Mouse (Mus musculus) embryonic fibroblast, embryonic 13.5 days (primary cell): ENCODE data around the gene Gtf3c6. TPM values are rescaled to one million over a fixed set of nuclear protein-coding genes. Genes with fewer than 3 reads are reported as not detected.

Experiments
- H3K27ac ChIP-seq: 2 replicates; pipeline ENCODE4 v1.5.1; 2012; ENCODE audit warnings: low read length, control low read depth, inconsistent platforms; ENCODE audit not compliant: insufficient read depth
- H3K4me1 ChIP-seq: 2 replicates; pipeline ENCODE4 v1.6.1; 2011; ENCODE audit warnings: low read length; ENCODE audit not compliant: control insufficient read depth, insufficient read depth
- H3K4me3 ChIP-seq: 2 replicates; pipeline ENCODE4 v1.5.1; 2011; ENCODE audit warnings: mild to moderate bottlenecking, control low read depth, low read length; ENCODE audit not compliant: insufficient read depth
- CTCF ChIP-seq: IDR thresholded peaks from 2 replicates; pipeline ENCODE4 v1.5.1; 2011; ENCODE audit warnings: mild to moderate bottlenecking, control low read depth, low read length, moderate library complexity, borderline replicate concordance; ENCODE audit not compliant: insufficient read depth
- POLR2A ChIP-seq: IDR thresholded peaks from 2 replicates; pipeline ENCODE4 v1.6.1; 2011; ENCODE audit warnings: low read depth, mild to moderate bottlenecking, control low read depth, low read length, moderate library complexity
- polyA plus RNA-seq: library from polyadenylated mRNA; stranded (reverse); fragments of >200 nt; gene quantifications from 2 replicates; pipeline ENCODE4 v1.2.4, GENCODE M21; 2011; ENCODE audit warnings: low read depth; ENCODE audit not compliant: missing spikeins, insufficient read length

Gene Gtf3c6
- polyA plus RNA-seq, 1 experiment, result 55.6 TPM

DNA sequence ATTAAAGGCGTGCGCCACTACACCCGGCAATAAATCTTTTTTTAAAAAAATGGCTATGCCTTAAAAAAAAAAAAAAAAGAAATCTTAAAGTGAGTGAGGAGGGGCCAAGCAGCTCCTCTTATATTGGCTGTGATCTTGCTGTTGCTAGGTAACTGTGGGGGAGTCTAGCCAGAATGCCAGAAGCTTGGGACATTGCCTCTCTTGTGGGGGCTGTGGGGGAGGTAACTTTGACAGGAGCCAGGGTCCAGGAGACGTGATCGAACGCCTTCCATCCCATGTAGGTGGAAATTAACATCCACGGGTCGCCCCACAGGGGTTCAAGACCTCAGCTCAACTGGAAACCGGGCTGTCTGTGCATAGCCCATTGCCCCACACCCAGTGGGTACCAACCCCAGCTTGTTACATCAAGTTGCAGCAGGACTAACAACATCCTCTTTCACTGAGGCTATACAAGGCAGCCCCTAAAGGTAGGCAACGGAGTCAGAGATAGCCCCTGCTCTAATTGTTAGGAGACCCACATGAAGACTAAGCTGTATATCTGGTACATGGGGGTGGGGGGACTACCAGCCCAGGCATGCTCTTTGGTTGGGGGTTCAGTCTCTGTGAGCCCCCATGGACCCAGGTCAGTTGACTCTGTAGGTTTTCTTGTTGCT is 26.4 kb upstream of the Gtf3c6 start:
- Histone ChIP-seq H3K27ac (no peak overlapping the region), H3K4me3 (no peak overlapping the region), H3K4me1 (no peaks in the 10 kb centered on the region)
- TF ChIP-seq POLR2A, result no peak

DNA sequence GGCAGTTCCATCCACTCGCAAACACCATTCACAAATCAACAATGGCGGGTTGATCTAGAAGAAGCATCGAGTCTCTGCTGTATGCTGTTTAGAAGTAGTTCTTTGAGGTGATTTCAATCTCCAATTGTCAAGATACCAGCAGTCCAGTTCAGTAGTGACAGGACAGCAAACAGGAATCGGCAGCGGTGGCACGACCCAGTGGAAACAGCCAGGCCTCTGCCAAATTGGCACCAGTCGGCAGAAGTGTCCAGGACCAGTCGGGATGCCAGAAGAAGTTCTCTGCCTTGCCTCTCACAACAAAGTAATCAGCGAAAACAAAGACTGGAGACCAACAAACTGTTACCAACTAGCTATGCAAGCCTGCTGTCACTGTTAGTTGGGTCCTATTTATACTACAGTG is 25.7 kb upstream of the Gtf3c6 start:
- no peak overlapping the region for H3K27ac ChIP-seq
- H3K4me1 ChIP-seq, result no peaks in the 10 kb centered on the region
- TF ChIP-seq CTCF (no peak), POLR2A (no peak)
- H3K4me3 ChIP-seq, result no peak overlapping the region

DNA sequence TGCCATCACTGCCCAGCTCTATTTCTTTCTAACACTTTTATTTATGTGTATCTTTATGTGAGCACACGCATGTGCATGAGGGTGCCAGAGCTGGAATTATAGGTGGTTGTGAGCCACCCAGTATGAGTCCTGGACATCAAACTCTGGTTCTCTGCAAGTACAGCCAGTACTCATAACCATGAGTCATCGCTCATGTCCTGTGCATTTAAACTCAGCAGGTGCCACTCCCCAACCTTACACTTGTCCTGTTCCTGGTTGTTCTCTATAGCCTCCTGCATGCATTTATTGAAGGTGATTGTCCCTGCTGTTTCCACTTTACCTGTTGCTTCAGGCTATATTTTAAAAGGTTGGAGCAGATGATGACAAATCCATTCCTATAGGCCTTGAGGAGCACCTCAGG is 23.7 kb upstream of the Gtf3c6 start:
- Histone ChIP-seq H3K4me3 (no peak overlapping the region), H3K4me1 (no peaks in the 10 kb centered on the region), H3K27ac (no peak overlapping the region)
- TF ChIP-seq POLR2A, result no peak

DNA sequence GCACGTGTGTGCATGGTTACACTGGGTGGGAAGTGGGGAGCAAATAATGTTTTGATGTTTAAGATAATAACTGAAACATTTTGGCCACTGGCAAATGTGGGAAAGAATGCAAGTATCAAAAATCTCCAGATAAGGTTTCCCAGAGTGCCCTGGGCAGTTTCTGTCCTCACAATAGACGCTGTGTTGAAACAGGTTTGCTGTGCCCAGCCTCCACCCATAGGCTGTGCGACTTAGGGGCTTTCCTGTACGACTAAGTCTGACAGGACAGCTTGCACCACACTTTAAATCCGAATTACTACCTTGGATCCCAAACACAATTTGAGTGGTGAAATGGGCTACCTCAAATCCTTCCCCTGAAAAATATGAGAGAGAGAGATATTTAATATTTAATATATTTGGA is 20.4 kb upstream of the Gtf3c6 start:
- TF ChIP-seq CTCF (no peak), POLR2A (no peak)
- Histone ChIP-seq H3K4me3 (no peak overlapping the region), H3K4me1 (no peaks in the 10 kb centered on the region), H3K27ac (no peak overlapping the region)

DNA sequence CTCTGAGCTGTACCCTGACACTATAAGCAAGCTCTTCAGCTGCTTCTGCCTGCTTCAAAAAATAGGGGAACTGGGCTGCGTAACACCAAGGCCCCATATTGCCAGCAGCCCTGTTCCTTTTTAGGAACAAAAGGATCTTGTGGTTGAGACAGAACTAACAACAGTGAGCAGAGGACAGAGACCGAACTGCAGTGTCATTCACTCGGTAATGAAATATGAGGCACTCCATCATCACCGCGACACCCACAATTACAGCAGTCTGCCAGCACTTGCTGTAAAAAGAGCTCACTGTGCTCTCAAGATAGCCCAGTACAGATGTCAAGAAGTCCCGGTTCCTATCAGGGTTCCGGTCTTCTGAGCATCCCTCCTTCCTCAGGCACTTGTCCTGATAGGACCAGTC is 18.1 kb upstream of the Gtf3c6 start:
- Histone ChIP-seq H3K4me1 (no peaks in the 10 kb centered on the region), H3K27ac (no peak overlapping the region)

DNA sequence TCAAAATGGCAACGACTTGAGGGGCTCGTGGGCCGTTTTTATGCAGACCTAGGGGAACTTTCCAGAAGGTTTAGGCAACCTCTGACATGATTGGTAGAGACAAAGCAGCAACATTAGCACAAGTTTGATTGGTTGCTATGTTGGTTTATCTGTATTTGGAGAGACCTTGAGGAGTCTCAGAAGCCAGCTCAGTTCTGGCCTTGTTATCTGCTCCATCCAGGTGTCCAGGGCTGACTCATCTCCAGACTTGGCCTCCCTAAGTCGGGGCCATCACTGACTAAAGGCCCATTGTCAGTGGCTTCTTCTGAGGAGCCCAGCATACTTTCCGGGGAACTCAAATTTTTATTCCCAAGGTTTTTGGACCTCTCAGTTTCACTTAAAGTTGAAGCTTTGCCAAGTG is 16.0 kb upstream of the Gtf3c6 start:
- Histone ChIP-seq H3K4me3 (no peak overlapping the region), H3K27ac (no peak overlapping the region), H3K4me1 (no peaks in the 10 kb centered on the region)
- TF ChIP-seq CTCF (no peak), POLR2A (no peak)

More for the DNA sequence above, 18.1 kb upstream of the Gtf3c6 start:
- no peak overlapping the region for H3K4me3 ChIP-seq
- TF ChIP-seq CTCF (no peak), POLR2A (no peak)

DNA sequence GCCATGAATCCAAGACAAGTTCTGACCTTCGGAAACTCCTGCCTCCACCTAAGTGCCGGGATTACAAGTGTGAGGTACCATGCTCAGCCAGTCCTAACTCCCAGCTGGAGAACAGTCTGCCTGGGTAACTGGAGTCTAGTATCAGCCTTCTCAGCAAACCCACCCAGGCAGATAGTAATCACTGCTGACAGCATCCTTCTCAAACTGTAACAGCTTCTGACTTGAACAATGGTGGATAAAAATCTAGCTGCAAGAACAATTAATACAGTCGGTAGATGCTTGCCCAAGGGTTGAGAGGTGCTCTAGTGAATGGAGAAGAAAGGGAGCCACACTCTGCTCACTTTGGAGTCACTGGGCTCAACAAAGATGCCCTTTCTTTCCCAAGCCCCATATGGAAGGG is 13.3 kb upstream of the Gtf3c6 start:
- TF ChIP-seq POLR2A (no peak), CTCF (no peak)
- Histone ChIP-seq H3K4me1 (no peaks in the 10 kb centered on the region), H3K27ac (no peak overlapping the region), H3K4me3 (no peak overlapping the region)

GRCm38 (mm10) chr10:40264920-40265319 is 7.0 kb upstream of the Gtf3c6 start:
- H3K4me1 ChIP-seq, result no peaks in the 10 kb centered on the region
- no peak overlapping the region for H3K4me3 ChIP-seq
- H3K27ac ChIP-seq, result no peak overlapping the region
- TF ChIP-seq POLR2A (no peak), CTCF (no peak)

DNA sequence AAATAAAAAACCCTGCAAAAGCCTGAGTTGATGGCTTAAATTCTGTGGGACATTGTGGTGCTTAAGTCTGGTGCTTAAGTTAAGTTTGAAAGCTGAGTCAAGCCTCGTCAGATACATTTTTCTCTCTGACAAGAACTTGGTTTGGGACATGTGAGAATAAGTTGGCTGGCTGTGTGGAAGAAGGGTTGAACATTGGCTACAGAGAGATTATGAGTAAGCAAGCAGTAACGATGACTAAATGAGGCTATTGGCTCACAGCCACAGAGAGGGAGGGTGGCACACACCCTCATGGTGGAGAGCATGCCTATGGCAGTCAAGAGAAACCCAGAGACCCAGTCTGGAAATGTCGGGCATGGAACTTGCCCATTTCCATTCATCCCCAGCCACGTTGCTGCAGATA is 5.8 kb upstream of the Gtf3c6 start:
- TF ChIP-seq CTCF (no peak), POLR2A (no peak)
- peak overlapping the region; percentile 29; the same call in 1 of the 2 replicates for H3K27ac ChIP-seq
- H3K4me1 ChIP-seq, result no peaks in the 10 kb centered on the region
- no peak overlapping the region for H3K4me3 ChIP-seq

- H3K4me1 ChIP-seq, result no peaks in the 10 kb centered on the region
- H3K4me3 ChIP-seq, result no peak overlapping the region
- TF ChIP-seq CTCF, result no peak
- TF ChIP-seq POLR2A, result no peak
- H3K27ac ChIP-seq, result no peak overlapping the region
These were observed 4.3 kb upstream of the Gtf3c6 start for GRCm38 (mm10) chr10:40262200-40262599.

- Histone ChIP-seq H3K27ac (no peak overlapping the region), H3K4me1 (no peaks in the 10 kb centered on the region), H3K4me3 (no peak overlapping the region)
- TF ChIP-seq CTCF (no peak), POLR2A (no peak)
These were observed 2.4 kb upstream of the Gtf3c6 start for GRCm38 (mm10) chr10:40260305-40260704.
